Mouse (Mus musculus) adipocyte (in vitro differentiated cells): ENCODE data around the gene Pde10a.

Experiments used
- DNase-seq: peaks from one replicate; pipeline ENCODE4 v3.0.0-alpha.2; 2016; ENCODE audit warnings: low spot score

Gene Pde10a

DNA sequence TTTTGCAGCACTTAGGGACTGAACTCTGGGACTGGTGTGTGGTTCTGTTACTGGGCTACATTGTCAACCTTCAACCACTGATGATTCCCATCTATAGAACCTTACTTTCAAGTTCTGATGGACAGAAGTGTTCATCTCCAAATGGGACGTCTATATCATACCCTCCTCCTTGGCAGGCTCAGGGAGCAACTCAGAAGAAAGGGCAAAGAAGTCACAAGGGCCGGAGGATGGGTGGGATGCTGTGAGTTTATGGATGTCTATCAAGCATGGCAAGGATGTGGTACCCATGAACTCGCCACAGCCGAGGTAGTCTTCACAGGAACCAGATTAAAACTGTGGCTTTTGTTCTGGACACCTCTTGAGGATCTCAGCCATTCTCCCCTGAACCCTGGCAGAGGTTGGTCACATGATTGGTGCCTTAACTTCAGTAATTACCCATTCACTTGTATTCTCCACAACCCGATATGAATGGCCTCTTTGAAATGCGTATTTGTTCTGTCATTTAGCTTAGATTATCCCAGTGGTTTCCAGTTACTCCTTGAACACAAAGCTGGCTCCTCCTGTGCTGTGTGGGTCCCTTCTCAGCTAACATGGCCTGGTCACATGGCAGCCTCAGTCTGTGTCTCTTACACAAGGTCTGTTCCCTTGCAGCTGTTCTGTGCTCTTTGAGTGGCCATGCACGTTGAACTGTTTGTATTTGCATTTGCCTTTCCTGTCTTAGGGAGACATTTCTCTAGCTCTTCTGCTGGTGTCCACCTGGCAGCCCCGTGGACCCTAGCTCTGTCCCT is 510.6 kb downstream of the Pde10a start:
- DNase-seq, result no peak
